Mouse (Mus musculus) embryonic fibroblast, embryonic 13.5 days (primary cell): ENCODE measurements around the gene Zfand6. TPM values are rescaled to one million over a fixed set of nuclear protein-coding genes. Genes with fewer than 3 reads are reported as not detected.

ENCODE experiments used
- H3K27ac ChIP-seq: 2 replicates; pipeline ENCODE4 v1.5.1; 2012; ENCODE audit warnings: low read length, control low read depth, inconsistent platforms; ENCODE audit not compliant: insufficient read depth
- H3K4me1 ChIP-seq: 2 replicates; pipeline ENCODE4 v1.6.1; 2011; ENCODE audit warnings: low read length; ENCODE audit not compliant: control insufficient read depth, insufficient read depth
- H3K4me3 ChIP-seq: 2 replicates; pipeline ENCODE4 v1.5.1; 2011; ENCODE audit warnings: mild to moderate bottlenecking, control low read depth, low read length; ENCODE audit not compliant: insufficient read depth
- CTCF ChIP-seq: IDR thresholded peaks from 2 replicates; pipeline ENCODE4 v1.5.1; 2011; ENCODE audit warnings: mild to moderate bottlenecking, control low read depth, low read length, moderate library complexity, borderline replicate concordance; ENCODE audit not compliant: insufficient read depth
- POLR2A ChIP-seq: IDR thresholded peaks from 2 replicates; pipeline ENCODE4 v1.6.1; 2011; ENCODE audit warnings: low read depth, mild to moderate bottlenecking, control low read depth, low read length, moderate library complexity
- polyA plus RNA-seq: library from polyadenylated mRNA; stranded (reverse); fragments of >200 nt; gene quantifications from 2 replicates; pipeline ENCODE4 v1.2.4, GENCODE M21; 2011; ENCODE audit warnings: low read depth; ENCODE audit not compliant: missing spikeins, insufficient read length

The Zfand6 gene
- polyA plus RNA-seq, 1 experiment: 123 TPM

GRCm38 (mm10) chr7:84600631-84601030 is 89.1 kb downstream of the Zfand6 start:
- Histone ChIP-seq H3K27ac (no peak overlapping the region), H3K4me1 (peaks cover 4% of the 10 kb centered on the region), H3K4me3 (no peak overlapping the region)
- TF ChIP-seq CTCF (no peak), POLR2A (no peak)

DNA sequence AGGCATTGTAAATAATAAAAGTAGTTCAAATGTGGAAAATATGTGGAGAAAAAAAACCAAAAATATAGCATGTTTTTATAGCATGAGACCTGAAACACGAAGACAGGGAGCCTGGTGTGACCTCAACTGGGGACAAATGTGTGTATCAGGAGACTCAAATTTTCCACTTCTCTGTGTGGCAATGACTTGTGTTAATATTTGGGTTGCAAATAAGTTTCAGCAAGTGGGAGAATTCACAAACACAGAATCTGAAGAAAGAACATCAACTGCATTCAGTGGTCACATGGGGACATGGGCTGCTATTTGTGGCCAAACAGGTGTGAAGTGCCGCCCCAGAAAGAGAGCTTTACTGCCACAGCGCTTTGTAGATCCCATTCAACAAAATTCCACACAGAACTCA is 93.1 kb downstream of the Zfand6 start:
- Histone ChIP-seq H3K27ac (no peak overlapping the region), H3K4me1 (no peaks in the 10 kb centered on the region), H3K4me3 (no peak overlapping the region)
- TF ChIP-seq CTCF (no peak), POLR2A (no peak)

DNA sequence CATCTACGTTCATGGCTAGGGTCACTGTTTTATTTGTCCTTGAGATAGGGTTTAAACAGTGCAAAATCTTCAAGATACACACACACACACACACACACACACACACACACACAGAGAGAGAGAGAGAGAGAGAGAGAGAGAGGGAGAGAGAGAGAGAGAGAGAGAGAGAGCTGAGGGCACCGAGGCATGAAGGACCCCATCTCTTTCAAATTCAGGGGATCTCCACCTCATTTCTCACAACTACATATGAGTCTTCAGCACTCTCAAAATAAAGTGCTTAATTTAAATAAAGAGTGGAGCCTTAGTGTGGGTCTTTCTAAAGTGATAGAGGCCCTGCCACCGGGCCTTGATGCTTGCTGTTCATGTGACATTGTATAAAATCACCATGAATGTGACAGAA is 93.8 kb downstream of the Zfand6 start:
- TF ChIP-seq POLR2A (no peak), CTCF (no peak)
- no peak overlapping the region for H3K4me3 ChIP-seq
- H3K27ac ChIP-seq: no peak overlapping the region
- H3K4me1 ChIP-seq: 0 out of 2 replicates have a peak, but pooled peaks cover 3% of the 10 kb centered on the region

- H3K27ac ChIP-seq: no peak overlapping the region
- TF ChIP-seq CTCF (no peak), POLR2A (no peak)
Observed at GRCm38 (mm10) chr7:84594917-84595303, 94.8 kb downstream of the Zfand6 start.

GRCm38 (mm10) chr7:84594087-84594916 is 95.5 kb downstream of the Zfand6 start:
- H3K4me1 ChIP-seq: 0 out of 2 replicates have a peak, but pooled peaks cover 3% of the 10 kb centered on the region
- H3K4me3 ChIP-seq: no peak overlapping the region
- no peak for TF ChIP-seq CTCF
- TF ChIP-seq POLR2A: no peak
- no peak overlapping the region for H3K27ac ChIP-seq

More at GRCm38 (mm10) chr7:84594917-84595303, 94.8 kb downstream of the Zfand6 start:
- Histone ChIP-seq H3K4me3 (no peak overlapping the region), H3K4me1 (0 out of 2 replicates have a peak, but pooled peaks cover 3% of the 10 kb centered on the region)

DNA sequence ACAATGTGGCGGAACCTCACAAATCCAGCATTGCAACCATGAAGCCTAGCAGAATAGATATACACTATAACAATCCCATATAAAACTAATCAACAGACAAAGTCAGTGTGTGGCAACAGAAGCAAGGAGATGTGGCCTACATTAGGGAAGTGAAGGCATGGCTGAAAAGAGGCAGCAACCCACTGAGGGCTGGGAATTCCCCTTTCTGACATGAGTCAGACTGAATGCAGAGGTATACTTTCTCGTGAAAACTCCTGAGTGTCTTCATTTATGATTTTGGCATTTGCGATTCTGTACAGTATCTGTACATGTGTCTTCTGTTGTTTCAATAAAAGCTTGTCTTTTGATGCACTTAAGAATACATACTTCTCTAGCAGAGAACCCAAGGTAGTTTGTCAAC is 98.4 kb downstream of the Zfand6 start:
- Histone ChIP-seq H3K27ac (no peak overlapping the region), H3K4me3 (no peak overlapping the region), H3K4me1 (0 out of 2 replicates have a peak, but pooled peaks cover 3% of the 10 kb centered on the region)
- TF ChIP-seq POLR2A (no peak), CTCF (no peak)

- H3K4me1 ChIP-seq: 0 out of 2 replicates have a peak, but pooled peaks cover 3% of the 10 kb centered on the region
- no peak overlapping the region for H3K4me3 ChIP-seq
- H3K27ac ChIP-seq: no peak overlapping the region
- TF ChIP-seq POLR2A: no peak
- no peak for TF ChIP-seq CTCF
Observed at GRCm38 (mm10) chr7:84590622-84591021, 99.1 kb downstream of the Zfand6 start.

DNA sequence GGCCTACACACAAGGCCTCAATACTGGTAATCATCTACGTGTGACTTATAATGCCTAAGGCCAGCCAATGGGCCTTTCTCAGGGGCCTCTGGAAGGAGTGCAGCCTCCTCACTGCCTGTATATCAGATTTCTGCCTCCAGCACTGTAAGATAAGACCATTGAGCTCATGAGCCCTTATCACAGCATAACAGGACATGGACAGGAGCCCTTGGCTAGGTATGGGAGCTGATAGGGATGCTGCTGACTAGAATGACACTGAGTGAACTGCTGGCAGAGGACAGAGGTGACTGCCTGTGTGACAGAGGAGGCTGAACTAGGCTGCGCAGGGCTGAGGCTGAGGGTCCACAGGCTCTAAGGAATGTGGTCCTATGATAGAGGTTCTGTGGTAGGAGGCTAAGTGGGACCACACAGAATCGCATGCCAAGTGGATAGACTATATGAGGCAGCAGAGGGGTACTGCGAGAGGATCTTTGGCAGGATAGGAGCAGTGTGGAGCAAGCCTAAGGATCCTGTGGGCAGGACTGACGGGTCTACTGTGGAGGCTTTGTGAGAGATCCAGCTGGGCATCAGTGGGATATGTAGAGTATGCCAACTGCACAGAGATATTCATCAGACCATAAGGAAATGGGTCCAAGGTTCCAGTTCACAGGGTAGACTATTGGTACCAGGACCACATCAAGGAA is 102.5 kb downstream of the Zfand6 start:
- H3K27ac ChIP-seq: no peak overlapping the region
- H3K4me3 ChIP-seq: no peak overlapping the region
- H3K4me1 ChIP-seq: 0 out of 2 replicates have a peak, but pooled peaks cover 3% of the 10 kb centered on the region
- TF ChIP-seq POLR2A (no peak), CTCF (no peak)

GRCm38 (mm10) chr7:84586360-84587100 is 103.2 kb downstream of the Zfand6 start:
- Histone ChIP-seq H3K4me3 (no peak overlapping the region), H3K27ac (no peak overlapping the region), H3K4me1 (0 out of 2 replicates have a peak, but pooled peaks cover 3% of the 10 kb centered on the region)
- no peak for TF ChIP-seq POLR2A

DNA sequence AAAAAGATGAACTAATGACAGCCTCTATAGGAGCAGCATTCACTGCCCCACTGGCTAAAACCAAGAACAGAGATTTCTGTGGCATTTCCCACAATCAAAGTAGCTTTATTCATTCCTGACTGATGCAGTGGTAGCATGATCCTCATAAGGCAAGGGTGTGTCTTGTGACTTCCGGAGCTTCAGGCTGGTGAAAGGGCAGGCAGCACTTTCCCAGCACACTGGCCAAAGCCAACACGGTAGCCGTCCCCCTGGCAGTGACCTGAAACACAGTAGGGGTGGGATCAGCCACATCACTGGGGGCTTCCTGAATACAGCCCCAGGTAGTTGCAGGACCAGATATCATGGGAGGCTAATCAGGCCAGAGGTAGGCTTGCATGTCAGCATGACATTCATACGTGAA is 104.7 kb downstream of the Zfand6 start:
- Histone ChIP-seq H3K4me1 (no peaks in the 10 kb centered on the region), H3K27ac (no peak overlapping the region)
- TF ChIP-seq CTCF (no peak), POLR2A (no peak)

More for the DNA sequence above, 104.7 kb downstream of the Zfand6 start:
- H3K4me3 ChIP-seq: no peak overlapping the region
